Mouse (Mus musculus): Measurements from ENCODE around the gene Fggy. TPM values are rescaled to one million over a fixed set of nuclear protein-coding genes. Genes with fewer than 3 reads are reported as not detected.

Fggy gene
- total and polyA plus RNA-seq, 3 experiments: not detected

- no peak for TF ChIP-seq SIN3A (IDR thresholded peaks at IDR 0.05; ENCODE audit: low read length)
- TF ChIP-seq MEF2A (IDR thresholded peaks at IDR 0.05; ENCODE audit: extremely low read depth, insufficient replicate concordance, low read depth, low read length, poor library complexity, severe bottlenecking): no peak
- TF ChIP-seq HCFC1 (IDR thresholded peaks at IDR 0.05; ENCODE audit: low read depth, low read length): no peak
- TF ChIP-seq TCF12 (IDR thresholded peaks at IDR 0.05; ENCODE audit: low read depth, low read length): no peak
- Histone ChIP-seq H3K9me3 (replicated peaks; ENCODE audit: insufficient read depth, low read length) (no peaks in the 10 kb centered on the region), H3K36me3 (ENCODE audit: control insufficient read depth in 1 of 2, insufficient read depth in 2 of 2, low read length in 2 of 2) (no peaks in the 10 kb centered on the region), H3K27ac (ENCODE audit: control insufficient read depth, low read depth, low read length) (no peak overlapping the region), H3K27me3 (ENCODE audit: control insufficient read depth in 1 of 2, insufficient read depth in 2 of 2, low read length in 2 of 2) (no peaks in the 10 kb centered on the region), H3K4me3 (ENCODE audit: control insufficient read depth in 1 of 2, insufficient read depth in 1 of 2, low read depth in 2 of 2, low read length in 2 of 2) (no peak overlapping the region), H3K79me2 (ENCODE audit: control insufficient read depth, insufficient read depth, low read length, poor library complexity) (no peaks in the 10 kb centered on the region), H3K4me1 (ENCODE audit: control insufficient read depth in 1 of 2, insufficient read depth in 2 of 2, low read length in 2 of 2) (no peaks in the 10 kb centered on the region), H3K9ac (ENCODE audit: control insufficient read depth, low read depth, low read length, poor library complexity, severe bottlenecking) (no peak overlapping the region)
- no peak for DNase-seq (ENCODE audit: low read depth, low spot score)
These were observed 190.3 kb downstream of the Fggy start for GRCm38 (mm10) chr4:95747415-95748202.

- H3K9ac ChIP-seq (ENCODE audit: control insufficient read depth, low read depth, low read length, poor library complexity, severe bottlenecking): no peak overlapping the region
- TF ChIP-seq ZMIZ1 (IDR thresholded peaks at IDR 0.05; ENCODE audit: low read depth, low read length): no peak
- TF ChIP-seq UBTF (IDR thresholded peaks at IDR 0.05; ENCODE audit: borderline replicate concordance, insufficient read depth, low read depth, low read length): no peak
- no peak for TF ChIP-seq ZKSCAN1 (IDR thresholded peaks at IDR 0.05; ENCODE audit: low read depth, low read length)
- TF ChIP-seq ZC3H11A (IDR thresholded peaks at IDR 0.05; ENCODE audit: low read depth, low read length): no peak
- no peak for TF ChIP-seq SIN3A (IDR thresholded peaks at IDR 0.05; ENCODE audit: low read length)
- no peak for TF ChIP-seq SMC3 (IDR thresholded peaks at IDR 0.05; ENCODE audit: low read depth, low read length)
- H3K9me3 ChIP-seq (replicated peaks; ENCODE audit: insufficient read depth, low read length): no peaks in the 10 kb centered on the region
- no peak overlapping the region for H3K4me3 ChIP-seq (ENCODE audit: control insufficient read depth in 1 of 2, insufficient read depth in 1 of 2, low read depth in 2 of 2, low read length in 2 of 2)
- no peaks in the 10 kb centered on the region for H3K79me2 ChIP-seq (ENCODE audit: control insufficient read depth, insufficient read depth, low read length, poor library complexity)
- no peaks in the 10 kb centered on the region for H3K27me3 ChIP-seq (ENCODE audit: control insufficient read depth in 1 of 2, insufficient read depth in 2 of 2, low read length in 2 of 2)
- DNase-seq (ENCODE audit: low read depth, low spot score): no peak
- no peaks in the 10 kb centered on the region for H3K4me1 ChIP-seq (ENCODE audit: control insufficient read depth in 1 of 2, insufficient read depth in 2 of 2, low read length in 2 of 2)
- no peaks in the 10 kb centered on the region for H3K36me3 ChIP-seq (ENCODE audit: control insufficient read depth in 1 of 2, insufficient read depth in 2 of 2, low read length in 2 of 2)
- H3K27ac ChIP-seq (ENCODE audit: control insufficient read depth, low read depth, low read length): no peak overlapping the region
These were observed 192.9 kb downstream of the Fggy start for GRCm38 (mm10) chr4:95750186-95750585.

GRCm38 (mm10) chr4:95752538-95753188 lies 195.4 kb downstream of the Fggy start:
- no peak overlapping the region for H3K4me3 ChIP-seq (ENCODE audit: control insufficient read depth in 1 of 2, insufficient read depth in 1 of 2, low read depth in 2 of 2, low read length in 2 of 2)
- no peaks in the 10 kb centered on the region for H3K4me1 ChIP-seq (ENCODE audit: control insufficient read depth in 1 of 2, insufficient read depth in 2 of 2, low read length in 2 of 2)
- no peaks in the 10 kb centered on the region for H3K27me3 ChIP-seq (ENCODE audit: control insufficient read depth in 1 of 2, insufficient read depth in 2 of 2, low read length in 2 of 2)
- TF ChIP-seq NELFE (IDR thresholded peaks at IDR 0.05; ENCODE audit: low read depth, low read length) (no peak), MAFK (IDR thresholded peaks at IDR 0.05; ENCODE audit: borderline replicate concordance, low read depth, low read length) (no peak), CTCF (IDR thresholded peaks at IDR 0.05 in 2 of 3, conservative IDR thresholded peaks at IDR 0.05 in 1 of 3; ENCODE audit: control insufficient read depth in 1 of 3, insufficient read depth in 1 of 3, low read depth in 2 of 3, low read length in 3 of 3, poor library complexity in 1 of 3, severe bottlenecking in 1 of 3) (no peak), USF2 (IDR thresholded peaks at IDR 0.05; ENCODE audit: borderline replicate concordance in 1 of 2, insufficient read depth in 1 of 2, low read depth in 1 of 2, low read length in 2 of 2) (no peak), MYB (IDR thresholded peaks at IDR 0.05; ENCODE audit: low read depth, low read length) (no peak), POLR2AphosphoS5 (IDR thresholded peaks at IDR 0.05; ENCODE audit: borderline replicate concordance, low read depth, low read length) (no peak), MYC (IDR thresholded peaks at IDR 0.05; ENCODE audit: low read depth, low read length) (no peak), USF1 (IDR thresholded peaks at IDR 0.05; ENCODE audit: low read depth, low read length) (no peak), CHD1 (IDR thresholded peaks at IDR 0.05; ENCODE audit: low read depth, low read length) (no peak), MAZ (IDR thresholded peaks at IDR 0.05; ENCODE audit: low read depth, low read length) (no peak), POLR2AphosphoS2 (IDR thresholded peaks at IDR 0.05; ENCODE audit: low read length) (no peak), GABPA (IDR thresholded peaks at IDR 0.05; ENCODE audit: low read depth, low read length) (no peak), MXI1 (IDR thresholded peaks at IDR 0.05; ENCODE audit: low read depth, low read length) (no peak), TCF12 (IDR thresholded peaks at IDR 0.05; ENCODE audit: low read depth, low read length) (no peak), HCFC1 (IDR thresholded peaks at IDR 0.05; ENCODE audit: low read depth, low read length) (no peak), ELF1 (IDR thresholded peaks at IDR 0.05; ENCODE audit: low read depth, low read length) (no peak)
- no peak overlapping the region for H3K27ac ChIP-seq (ENCODE audit: control insufficient read depth, low read depth, low read length)
- no peak overlapping the region for H3K9ac ChIP-seq (ENCODE audit: control insufficient read depth, low read depth, low read length, poor library complexity, severe bottlenecking)
- H3K79me2 ChIP-seq (ENCODE audit: control insufficient read depth, insufficient read depth, low read length, poor library complexity): no peaks in the 10 kb centered on the region
- no peaks in the 10 kb centered on the region for H3K36me3 ChIP-seq (ENCODE audit: control insufficient read depth in 1 of 2, insufficient read depth in 2 of 2, low read length in 2 of 2)
- no peaks in the 10 kb centered on the region for H3K9me3 ChIP-seq (replicated peaks; ENCODE audit: insufficient read depth, low read length)
- no peak for DNase-seq (ENCODE audit: low read depth, low spot score)
